Mouse (Mus musculus): ENCODE measurements around the gene Foxo3.

DNA sequence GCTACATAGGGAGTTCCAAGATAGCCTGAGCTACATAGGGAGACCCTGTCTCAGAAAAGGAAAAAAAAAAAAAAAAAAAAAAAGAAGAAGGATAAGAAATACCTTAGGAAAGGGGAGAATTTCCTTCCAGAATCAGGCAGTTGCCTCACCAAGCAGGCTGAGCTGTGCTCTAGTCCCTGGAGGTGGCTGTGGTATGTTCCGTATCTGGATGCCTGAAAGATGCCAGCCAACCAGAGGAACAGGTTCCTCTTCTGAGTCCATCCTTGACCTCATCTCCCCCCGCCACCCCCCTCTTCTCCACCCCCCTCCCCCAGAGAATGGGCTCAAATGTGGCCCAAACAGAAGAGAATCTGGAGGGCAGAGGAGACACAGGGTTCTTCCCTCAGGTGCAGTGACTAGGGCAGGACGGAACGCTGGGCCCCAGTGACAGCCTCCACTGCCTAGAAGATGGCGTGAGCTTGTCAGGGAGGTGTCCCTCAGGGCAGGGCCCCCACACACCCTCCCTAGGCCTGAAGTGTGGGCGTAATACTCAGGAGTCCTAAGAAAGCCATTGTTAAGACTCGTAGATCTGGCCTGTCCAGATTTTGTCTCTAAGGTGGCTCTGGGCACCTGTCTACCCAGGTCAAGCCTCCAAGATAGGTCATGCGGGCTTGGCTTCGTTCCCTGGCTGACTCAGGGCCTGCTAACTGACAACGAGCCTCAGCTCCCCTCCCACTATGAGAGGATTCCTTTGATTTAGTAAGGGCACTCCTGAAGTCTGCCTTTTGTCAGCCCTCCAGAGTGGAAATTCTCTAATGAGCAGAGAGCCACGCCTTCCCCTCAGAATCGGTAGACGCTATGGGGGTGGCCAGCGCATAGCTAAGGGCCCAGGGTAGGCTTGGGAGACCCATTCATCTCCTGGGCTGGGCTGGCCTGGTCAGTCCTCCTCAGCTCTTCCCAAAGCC is 141.5 kb downstream of the Foxo3 start:
- TF ChIP-seq UBTF (IDR thresholded peaks at IDR 0.05; ENCODE audit: low read depth, low read length) (no peak), RAD21 (IDR thresholded peaks at IDR 0.05; ENCODE audit: low read depth, low read length) (no peak)
